Mouse (Mus musculus) retina, adult 2 months (tissue): ENCODE data around the gene Mrpl41.
A peak's percentile ranks its signal among the peaks of the same experiment; 100 is the strongest.

Experiments
- DNase-seq: peaks from one replicate; pipeline ENCODE4 v3.0.0-alpha.2; 2012; ENCODE audit warnings: low read depth, low spot score

Mrpl41 gene

GRCm38 (mm10) chr2:24935057-24935796 is 39.7 kb downstream of the Mrpl41 start, which contains the start of gene Arrdc1:
TSS of gene Arrdc1 (minus strand) at chr2:24935252.
- peak; percentile 80 for DNase-seq

GRCm38 (mm10) chr2:24934441-24934963 is 40.4 kb downstream of the Mrpl41 start:
- DNase-seq = no peak

- no peak for DNase-seq
Observed at GRCm38 (mm10) chr2:24929593-24929992, 45.3 kb downstream of the Mrpl41 start.

- no peak for DNase-seq
Observed at GRCm38 (mm10) chr2:24929119-24929518, 45.8 kb downstream of the Mrpl41 start.

GRCm38 (mm10) chr2:24927810-24928479 is 47.0 kb downstream of the Mrpl41 start:
- DNase-seq = no peak

GRCm38 (mm10) chr2:24926965-24927358 is 47.9 kb downstream of the Mrpl41 start:
- no peak for DNase-seq

GRCm38 (mm10) chr2:24926345-24926964 is 48.4 kb downstream of the Mrpl41 start:
- no peak for DNase-seq

- no peak for DNase-seq
Observed at GRCm38 (mm10) chr2:24925284-24925683, 49.6 kb downstream of the Mrpl41 start.
